In genomic region chr6:30390714-30391697, GRCm38 (mm10) we compare ENCODE assay signal across 8 mouse cellular contexts. TPM values are rescaled to one million over a fixed set of nuclear protein-coding genes. Genes with fewer than 3 reads are reported as not detected.
DNase-seq lines count a peak whose midpoint lies in the region; ATAC-seq and TF ChIP-seq lines count a peak whose summit lies in the region.

TSS of gene Zc3hc1 (minus strand) at chr6:30391028.

- peak; percentile 80 for TF ChIP-seq POLR2A in cortical plate, adult 2 months (IDR thresholded peaks at IDR 0.05; ENCODE audit: extremely low read depth, insufficient read depth, low read length)

- ATAC-seq in megakaryocyte progenitor cell, adult 5-6 weeks (replicated peaks; ENCODE audit: poor library complexity): peak; percentile 100

- peak; percentile 87 for DNase-seq in adipocyte (ENCODE audit: low spot score)
- peak; percentile 66 for DNase-seq in gastrocnemius, postnatal 10 days
- DNase-seq in induced T-regulatory cell, adult 2 months (ENCODE audit: low read depth): peak; percentile 95
- peak; percentile 43 to 82 for DNase-seq in left cerebral cortex, adult 9 months (ENCODE audit: low spot score in 2 of 2)
- peak; percentile 68 for DNase-seq in right cerebral cortex, postnatal 14 days
- DNase-seq in yolk sac, embryonic 10.5 days (ENCODE audit: low spot score): peak; percentile 85

- H3K4me3 ChIP-seq in cortical plate, adult 2 months (ENCODE audit: insufficient read depth, low read length): peak within 1 kb of the TSS; percentile 70

- H3K4me1 ChIP-seq in cortical plate, adult 2 months (ENCODE audit: control insufficient read depth, insufficient read depth, low read length): no peaks in the 10 kb centered on the region

- no peak for TF ChIP-seq CTCF in cortical plate, adult 2 months (IDR thresholded peaks at IDR 0.05; ENCODE audit: extremely low read depth, insufficient read depth, low read length)

- H3K27ac ChIP-seq in cortical plate, adult 2 months (ENCODE audit: insufficient read depth, low read length): no peak within 1 kb of the TSS

RNA-seq across cellular contexts. Expression of gene Zc3hc1, which starts in this region (rescaled TPM):
- 24.3 and 24.9 TPM in 2 replicates for polyA plus RNA-seq in cortical plate, adult 2 months (2012; rRNA removed)
- 10 to 100 TPM; 15.8 to 19.4 TPM for total RNA-seq in gastrocnemius, postnatal 10 days (2021)
- total RNA-seq in megakaryocyte progenitor cell, adult 5-6 weeks (2015): 31.0 and 35.6 TPM in 2 replicates
- 41.4 and 49.9 TPM in 2 replicates for total RNA-seq in megakaryocyte progenitor cell, adult 5-6 weeks (2017)
